Mouse (Mus musculus) bone marrow, adult 2 months (tissue): ENCODE data around the gene Rasl11a.

Experiments
- CTCF ChIP-seq: fragments of 200-500 bp; IDR thresholded peaks from 2 replicates; pipeline ENCODE4 v1.5.1; 2011; ENCODE audit warnings: low read length, control low read depth; ENCODE audit not compliant: control insufficient read depth, insufficient read depth
- POLR2A ChIP-seq: fragments of 200-500 bp; IDR thresholded peaks from 2 replicates; pipeline ENCODE4 v1.6.1; 2011; ENCODE audit warnings: low read depth, mild to moderate bottlenecking, control low read depth, low read length, borderline replicate concordance; ENCODE audit not compliant: control insufficient read depth

GRCm38 (mm10) chr5:146844301-146844941, 450 bp upstream of the Rasl11a start:
- TF ChIP-seq CTCF (0 out of 2 replicates have a peak, but pooled peaks have one; percentile 22), POLR2A (no peak)
